Mouse (Mus musculus) induced T-regulatory cell, adult 2 months (primary cell): ENCODE data around the gene Nufip1.
A peak's percentile ranks its signal among the peaks of the same experiment; 100 is the strongest.
"Not testable (repeated sequence)": the region's sequence is repeated elsewhere in the genome, so short reads cannot be mapped to it uniquely, and the experiment has no call there.

Source experiments
- DNase-seq: peaks from one replicate; pipeline ENCODE4 v3.0.0-alpha.2; 2012; ENCODE audit warnings: low read depth

Gene Nufip1

DNA sequence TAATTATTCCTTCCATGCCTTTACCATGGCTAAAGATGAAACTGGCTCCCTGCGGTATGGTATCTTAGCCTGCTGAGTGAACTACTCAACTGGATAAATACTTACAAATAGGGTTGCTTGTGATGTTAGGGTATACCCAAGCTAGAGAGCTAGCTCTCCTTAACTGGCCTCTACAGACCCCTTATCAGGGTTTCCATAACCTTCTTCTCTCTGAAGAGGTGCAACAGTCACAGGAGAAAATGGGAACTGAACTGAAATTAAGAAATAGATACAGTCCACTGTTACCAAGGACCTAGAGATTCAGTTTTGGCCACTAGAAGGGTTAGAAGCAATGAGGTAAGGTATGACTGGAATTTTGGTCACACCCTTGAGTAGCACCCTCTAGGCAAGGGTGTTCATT lies 34.6 kb downstream of the Nufip1 start:
- DNase-seq: no peak

DNA sequence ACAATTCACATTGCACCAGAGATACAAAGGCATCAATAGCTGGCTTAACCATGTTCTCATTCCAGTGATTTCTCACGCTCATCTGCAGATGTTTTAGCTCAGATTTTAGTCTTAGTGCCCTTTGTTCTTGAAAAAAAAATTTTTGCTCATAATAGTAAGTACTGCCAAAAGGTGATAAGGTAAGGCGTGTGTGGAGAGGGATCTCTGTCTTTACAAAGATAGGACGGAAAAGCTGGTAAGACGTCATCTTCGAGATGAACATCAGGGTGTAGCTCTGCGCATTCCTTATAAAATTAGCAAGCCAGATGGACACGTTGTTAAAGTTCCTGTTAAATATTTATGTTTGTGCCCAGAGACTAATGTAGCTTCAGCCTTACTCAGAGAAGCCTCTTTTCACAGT lies 35.2 kb downstream of the Nufip1 start:
- DNase-seq: no peak

- no peak for DNase-seq
Measured at GRCm38 (mm10) chr14:76147061-76147460, 36.4 kb downstream of the Nufip1 start.

GRCm38 (mm10) chr14:76148294-76148693 lies 37.6 kb downstream of the Nufip1 start:
- no peak for DNase-seq

- DNase-seq: no peak
Measured at GRCm38 (mm10) chr14:76149531-76150179, 39.0 kb downstream of the Nufip1 start.

- no peak for DNase-seq
Measured at GRCm38 (mm10) chr14:76150499-76150898, 39.8 kb downstream of the Nufip1 start.

DNA sequence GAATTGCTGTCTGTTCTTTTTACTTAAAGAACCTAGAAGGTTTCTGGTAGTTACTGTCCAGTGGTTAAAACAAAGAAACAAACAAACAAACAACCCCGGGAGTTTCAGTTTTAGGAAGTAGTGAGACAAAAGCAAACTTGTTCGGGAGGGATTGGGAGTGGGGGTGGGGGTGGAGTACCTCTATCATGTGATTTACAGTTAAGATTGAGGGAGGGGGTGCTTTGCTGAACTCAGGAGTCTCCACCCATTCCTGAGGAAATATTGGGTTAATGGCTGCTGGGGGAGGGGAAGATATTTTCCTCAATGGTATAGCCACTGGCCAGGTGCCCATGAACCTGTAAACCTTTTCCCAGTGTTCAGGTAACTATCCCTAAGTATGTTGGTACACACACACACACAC lies 40.3 kb downstream of the Nufip1 start:
- no peak for DNase-seq

GRCm38 (mm10) chr14:76151820-76152161 lies 41.1 kb downstream of the Nufip1 start:
- DNase-seq: no peak

DNA sequence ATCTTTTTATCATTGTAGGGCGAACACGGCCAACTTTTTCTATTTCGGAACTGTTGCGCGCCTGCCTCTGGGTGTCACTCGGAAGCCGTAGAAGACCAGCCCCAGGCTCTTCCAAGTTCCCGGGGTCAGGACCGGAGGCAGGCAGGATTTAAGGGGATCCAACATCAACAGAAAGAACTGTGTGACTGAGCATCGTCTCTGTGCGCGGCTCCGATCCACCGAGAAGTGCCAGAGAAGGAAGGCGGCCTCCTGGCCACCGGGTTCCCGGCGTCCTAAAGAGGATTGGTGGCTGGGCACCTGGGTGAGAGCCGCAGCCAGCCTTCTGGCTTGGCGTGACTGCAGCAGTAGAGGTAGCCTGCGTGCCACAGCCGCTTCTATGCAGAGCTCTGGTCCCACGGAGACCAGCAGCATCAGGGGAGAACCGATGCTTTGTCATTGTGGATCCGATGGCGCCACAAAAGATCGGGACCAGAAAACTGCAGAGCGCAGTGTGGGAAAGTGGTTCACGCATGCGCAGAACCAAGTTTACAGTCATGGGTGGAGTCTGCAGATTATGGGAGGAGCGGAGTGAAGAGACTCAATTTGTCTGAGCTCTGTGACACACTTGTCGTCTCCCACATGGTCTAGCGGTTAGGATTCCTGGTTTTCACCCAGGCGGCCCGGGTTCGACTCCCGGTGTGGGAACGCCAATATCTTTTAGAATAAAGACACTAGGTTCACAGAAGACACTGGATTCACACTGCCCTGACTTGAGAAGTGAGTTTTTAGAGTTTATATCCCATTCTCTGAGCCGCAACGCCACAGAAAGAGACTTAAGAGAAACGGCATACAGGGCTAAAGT lies 41.7 kb downstream of the Nufip1 start:
- peak; percentile 98 for DNase-seq

GRCm38 (mm10) chr14:76153003-76153675 lies 42.4 kb downstream of the Nufip1 start:
- DNase-seq: peak; percentile 70

GRCm38 (mm10) chr14:76153828-76154227 lies 43.1 kb downstream of the Nufip1 start:
- peak; percentile 33 for DNase-seq

GRCm38 (mm10) chr14:76158192-76158785 lies 47.6 kb downstream of the Nufip1 start:
- DNase-seq: no peak

- DNase-seq: not testable (repeated sequence)
Measured at GRCm38 (mm10) chr14:76160580-76160979, 49.9 kb downstream of the Nufip1 start.

- DNase-seq: no peak
Measured at GRCm38 (mm10) chr14:76164236-76164635, 53.5 kb downstream of the Nufip1 start.

GRCm38 (mm10) chr14:76164904-76165755 lies 54.4 kb downstream of the Nufip1 start:
- peak; percentile 32 for DNase-seq

DNA sequence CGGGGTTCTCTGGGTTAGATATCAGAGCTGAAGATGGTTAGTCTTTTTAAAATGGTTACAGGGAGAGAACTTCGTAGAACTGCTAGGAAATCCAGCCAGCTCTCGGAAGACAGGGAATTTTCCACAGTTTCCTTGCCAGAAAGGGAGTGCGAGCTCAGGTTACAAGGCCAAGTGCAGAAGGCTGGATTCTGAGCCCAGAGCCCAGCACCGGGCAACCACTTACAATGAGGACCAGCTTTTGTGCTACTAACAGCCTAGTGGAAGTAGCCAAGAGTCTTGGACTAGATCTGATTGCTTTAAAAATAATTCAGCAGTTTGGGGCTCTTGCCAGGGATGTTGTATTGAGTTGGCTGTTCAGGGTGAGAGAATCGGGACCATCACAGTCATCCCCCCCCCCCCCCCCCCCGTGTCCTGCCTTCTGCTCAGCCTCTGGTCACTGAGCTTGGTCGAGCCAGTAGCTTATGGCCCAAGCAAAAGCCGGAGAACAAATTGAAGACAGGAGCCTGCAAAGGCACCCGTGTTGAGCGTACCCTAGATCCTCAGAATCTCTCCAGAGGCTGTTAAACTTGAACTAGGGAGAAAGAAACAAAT lies 59.3 kb downstream of the Nufip1 start:
- DNase-seq: no peak

DNA sequence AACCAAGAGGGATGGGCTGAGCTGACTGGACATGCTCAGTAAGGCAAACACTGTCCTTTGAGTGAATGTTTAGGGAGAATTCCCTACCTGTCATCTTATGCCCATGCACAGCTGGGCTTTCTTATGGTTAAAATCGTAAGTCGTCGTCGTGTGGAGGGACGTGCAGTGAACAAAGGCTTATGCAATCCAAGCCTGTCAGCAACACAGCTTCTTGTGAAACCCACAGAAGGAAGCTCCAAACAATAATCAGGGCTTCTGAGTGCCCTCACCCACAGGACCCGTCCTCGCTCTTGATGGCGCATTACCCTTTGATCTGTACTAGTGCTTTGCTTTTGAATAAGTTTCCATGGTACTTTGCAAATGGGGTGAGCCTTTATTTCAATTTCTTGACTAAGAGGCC lies 60.6 kb downstream of the Nufip1 start:
- no peak for DNase-seq

DNA sequence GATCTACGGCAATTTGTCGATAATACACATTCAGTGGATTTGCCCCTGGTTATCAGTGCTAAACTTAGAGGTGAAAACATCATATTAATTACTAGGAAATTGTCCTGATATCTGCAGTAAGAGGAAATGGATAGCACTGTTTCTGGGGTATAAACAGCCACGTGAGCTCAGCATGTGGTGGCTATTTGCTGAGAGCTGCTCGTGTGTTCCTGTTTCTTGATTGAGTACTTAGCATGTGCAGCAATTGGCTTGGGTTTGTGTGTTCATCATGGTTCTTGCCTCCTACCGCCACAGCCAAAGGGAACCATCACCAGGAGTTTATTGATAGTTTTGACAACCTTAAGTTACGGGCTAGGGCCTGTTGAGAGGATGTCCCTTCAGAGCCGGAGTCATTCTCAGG lies 63.6 kb downstream of the Nufip1 start:
- DNase-seq: no peak

DNA sequence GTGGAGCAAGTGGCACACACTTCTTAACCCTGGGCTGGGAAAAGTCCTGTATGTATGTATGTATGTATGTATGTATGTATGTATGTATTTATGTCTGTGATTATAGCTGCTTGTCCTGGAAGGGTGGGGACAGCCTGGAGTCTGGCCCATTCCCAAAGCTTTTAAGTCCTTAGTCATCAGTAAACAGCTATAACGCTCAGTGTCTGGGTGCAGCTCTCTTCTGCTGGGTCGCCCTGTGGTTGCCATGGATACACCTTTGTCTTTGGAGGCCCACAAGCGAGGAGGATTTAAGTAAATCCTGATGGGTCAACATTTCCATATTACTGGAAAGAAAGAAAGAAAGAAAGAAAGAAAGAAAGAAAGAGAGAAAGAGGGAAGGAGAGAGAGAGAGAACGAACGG lies 65.1 kb downstream of the Nufip1 start:
- no peak for DNase-seq

GRCm38 (mm10) chr14:76177230-76177629 lies 66.5 kb downstream of the Nufip1 start:
- peak; percentile 55 for DNase-seq

- DNase-seq: peak; percentile 48
Measured at GRCm38 (mm10) chr14:76178447-76178846, 67.8 kb downstream of the Nufip1 start.
